Mouse (Mus musculus): ENCODE results near the gene Cryzl1.

Gene Cryzl1

DNA sequence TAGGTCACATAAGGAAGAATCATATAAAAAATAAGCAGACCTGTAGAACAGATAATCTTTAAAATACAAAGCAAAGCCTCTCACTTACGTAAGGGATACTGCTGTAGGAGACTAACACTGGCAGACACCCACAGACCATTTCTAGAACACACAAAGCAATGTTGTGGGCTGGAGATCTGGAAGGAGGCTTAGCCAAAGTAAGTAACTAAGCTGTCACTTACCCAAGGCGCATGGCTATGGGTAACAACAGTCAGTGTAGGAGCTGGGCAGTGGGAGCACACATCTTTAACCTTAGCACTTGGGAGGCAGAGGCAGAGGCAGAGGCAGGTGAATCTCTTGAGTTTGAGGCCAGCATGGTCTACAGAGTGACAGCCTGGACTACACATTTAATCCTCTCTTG is 89.1 kb downstream of the Cryzl1 start:
- no peak for DNase-seq

All from kidney, postnatal 36 days (tissue).